Mouse (Mus musculus) lung, postnatal 0 days (tissue): ENCODE data around the gene N4bp2l1.

Experiments used
- CTCF ChIP-seq: IDR thresholded peaks from 2 replicates; pipeline ENCODE4 v1.5.1; 2016; ENCODE audit warnings: antibody characterized with exemption, mild to moderate bottlenecking
- EP300 ChIP-seq: IDR thresholded peaks from 2 replicates; pipeline ENCODE4 v1.6.1; 2016; ENCODE audit warnings: antibody characterized with exemption, mild to moderate bottlenecking, control low read depth

DNA sequence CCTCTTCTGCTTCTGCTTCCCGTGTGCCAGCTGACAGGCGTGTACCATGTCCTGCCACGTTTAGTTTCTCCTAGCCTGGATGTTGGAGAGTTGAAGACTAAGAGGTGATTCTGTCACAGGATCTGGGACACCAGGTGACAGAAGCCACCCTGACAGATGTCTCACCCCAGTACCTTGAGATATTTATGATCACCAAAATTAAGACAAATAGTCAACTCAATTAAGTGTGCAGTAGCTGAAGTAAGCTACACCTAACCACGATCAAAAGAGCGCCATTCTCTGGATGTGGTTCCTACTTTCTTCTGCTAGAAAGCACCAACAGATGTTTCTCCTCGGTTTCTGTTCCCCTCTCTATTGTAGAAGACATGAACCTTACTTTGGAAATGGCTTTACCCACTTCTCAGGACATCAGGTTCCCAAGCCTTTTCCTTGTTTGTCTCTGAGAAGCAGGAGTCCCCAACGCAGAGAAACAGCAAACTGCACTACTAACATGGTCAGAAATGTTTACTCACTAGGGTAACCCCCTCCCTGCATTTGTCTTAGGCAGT, 23.7 kb upstream of the N4bp2l1 start:
- TF ChIP-seq CTCF (no peak), EP300 (no peak)
